Comparison of ENCODE assay signal across 26 mouse cellular contexts in genomic region chr10:17610592-17610991, GRCm38 (mm10).
"Had no signal": no experiment of that assay in that cellular context is flagged by ENCODE, and none has a peak within 500 bp of the region (broad histone marks: within the 10 kb centered on the region; RNA-seq: fewer than 3 reads in every experiment).

No protein-coding gene starts in this region.

- H3K4me2 ChIP-seq: heart, embryonic 11.5 days; heart, embryonic 13.5 days; heart, embryonic 15.5 days; hindbrain, embryonic 12.5 days; hindbrain, embryonic 14.5 days; intestine, embryonic 15.5 days; limb, embryonic 12.5 days; liver, embryonic 11.5 days; liver, embryonic 13.5 days had no signal

- ATAC-seq: hindbrain, embryonic 16.5 days; inflammation-experienced regulatory T-cells, adult 6 months had no signal

- H3K36me3 ChIP-seq: heart, embryonic 13.5 days; heart, embryonic 15.5 days; hindbrain, embryonic 12.5 days; intestine, embryonic 15.5 days; limb, embryonic 10.5 days; limb, embryonic 12.5 days; liver, embryonic 13.5 days had no signal

- H3K27me3 ChIP-seq: heart, embryonic 13.5 days; heart, embryonic 15.5 days; hindbrain, embryonic 12.5 days; intestine, embryonic 15.5 days; limb, embryonic 12.5 days; liver, embryonic 13.5 days had no signal

- H3K4me3 ChIP-seq: heart, adult 2 months; heart, embryonic 13.5 days; heart, embryonic 15.5 days; hindbrain, embryonic 12.5 days; intestine, embryonic 15.5 days; layer of hippocampus, adult 2 months; left cerebral cortex, adult 2 months; limb, embryonic 10.5 days; limb, embryonic 12.5 days; liver, embryonic 13.5 days had no signal

- H3K9me3 ChIP-seq: heart, embryonic 13.5 days; heart, embryonic 15.5 days; hindbrain, embryonic 12.5 days; intestine, embryonic 15.5 days; limb, embryonic 10.5 days; limb, embryonic 12.5 days; liver, embryonic 13.5 days had no signal

- H3K9ac ChIP-seq: heart, embryonic 13.5 days; heart, embryonic 15.5 days; hindbrain, embryonic 12.5 days; hindbrain, embryonic 14.5 days; intestine, embryonic 15.5 days; limb, embryonic 12.5 days; liver, embryonic 13.5 days had no signal

- DNase-seq: gastrocnemius, postnatal 14 days; gastrocnemius, postnatal 36 days; heart, adult 11 months; heart, adult 2 months; heart, postnatal 14 days; heart, postnatal 36 days; kidney, adult 18-20 months; kidney, adult 8-10 months; kidney, postnatal 10 days; kidney, postnatal 25 days; kidney, postnatal 4 days; liver; liver, embryonic 13.5 days had no signal

- H3K4me1 ChIP-seq: heart, embryonic 15.5 days; hindbrain, embryonic 12.5 days; intestine, embryonic 15.5 days; limb, embryonic 12.5 days had no signal

- H3K27ac ChIP-seq: heart, adult 2 months; heart, embryonic 13.5 days; heart, embryonic 15.5 days; hindbrain, embryonic 12.5 days; hindbrain, embryonic 14.5 days; intestine, embryonic 15.5 days; layer of hippocampus, adult 2 months; left cerebral cortex, adult 2 months; limb, embryonic 10.5 days; limb, embryonic 12.5 days; liver, embryonic 13.5 days had no signal
